Mouse (Mus musculus) duodenum, adult 2 months (tissue): Measurements from ENCODE around the gene Gm44579. TPM values are rescaled to one million over a fixed set of nuclear protein-coding genes. Genes with fewer than 3 reads are reported as not detected.

ENCODE experiments used
- polyA plus RNA-seq: library from polyadenylated mRNA; depleted of rRNA; stranded (reverse); fragments of >200 nt; gene quantifications from 2 replicates; pipeline ENCODE4 v1.2.3, GENCODE M21; 2012; ENCODE audit warnings: low replicate concordance; rRNA removed

Gene Gm44579
- polyA plus RNA-seq, result not detected in 2 replicates

GRCm38 (mm10) chr15:98220877-98221276 is at the start of gene Gm44579, which contains the start of gene Olfr287:
Gm44579 (minus strand) TSS chr15:98220977.
Olfr287 (minus strand) TSS chr15:98221056.

GRCm38 (mm10) chr15:98257193-98257592 is 36.4 kb upstream of the Gm44579 start, which contains the start of gene H1fnt:
H1fnt (minus strand) TSS chr15:98257293.

GRCm38 (mm10) chr15:98234350-98234749 is 13.6 kb upstream of the Gm44579 start, which contains the start of gene Olfr286:
Olfr286 (minus strand) TSS chr15:98234450.

DNA sequence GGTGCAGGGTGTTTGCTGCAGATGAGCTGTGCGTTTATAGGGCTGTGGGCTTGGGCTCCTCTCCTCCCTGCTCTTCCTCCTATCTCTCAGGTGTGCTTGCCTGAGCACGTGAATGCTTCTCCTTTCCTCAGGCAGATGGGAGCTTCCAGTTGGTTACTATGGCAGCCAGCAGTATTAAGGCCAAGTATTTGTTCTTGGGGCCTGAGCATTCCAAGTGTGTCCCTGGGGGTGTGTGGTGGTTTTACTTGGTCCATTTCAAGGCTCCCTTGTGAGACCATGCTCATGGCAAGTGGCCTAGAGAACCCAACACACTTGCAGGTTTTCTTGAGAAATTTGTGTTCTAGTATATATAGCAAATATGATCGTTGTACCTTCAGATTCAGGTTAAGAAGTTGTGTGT is 25.3 kb downstream of the Gm44579 start, which contains the start of gene Olfr288:
Gene Olfr288 (minus strand): TSS at position 101 of the 400 bp plus-strand sequence.

DNA sequence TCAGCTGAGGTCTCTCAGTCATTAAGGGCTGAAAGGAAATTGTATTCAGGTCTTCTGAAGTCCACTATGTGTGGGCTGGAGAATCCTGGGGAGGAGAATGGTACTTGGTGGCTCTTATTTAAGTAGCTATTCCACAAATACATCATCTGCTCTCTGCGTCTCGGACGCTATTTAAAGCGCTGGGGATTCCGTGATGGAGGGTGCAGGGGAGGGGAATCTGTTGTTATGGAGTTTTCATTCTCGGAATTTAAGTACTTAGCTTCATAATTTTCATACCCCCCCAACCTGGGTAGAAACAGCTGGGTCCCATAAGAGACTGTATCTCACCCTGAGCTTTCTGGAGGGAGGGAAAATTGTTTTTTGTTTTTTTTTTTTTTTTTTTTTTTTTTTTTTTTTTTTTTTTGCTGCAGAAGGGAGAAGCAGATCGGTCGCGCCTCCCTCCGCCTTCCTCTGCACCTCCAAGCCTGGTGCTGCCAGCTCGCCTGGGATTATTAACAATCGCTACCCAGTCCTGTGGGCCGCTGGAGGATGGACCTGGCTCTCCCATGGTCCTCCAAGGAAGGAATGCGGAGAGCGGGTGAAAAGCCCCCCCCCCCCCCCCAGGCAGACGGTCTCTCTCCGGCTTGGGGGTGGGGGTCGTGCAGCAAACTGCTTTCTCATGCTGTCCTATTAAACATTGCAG is 53.7 kb downstream of the Gm44579 start, which contains the start of gene Ccdc184:
Gene Ccdc184 (plus strand): TSS at position 196 of the 682 bp plus-strand sequence.

DNA sequence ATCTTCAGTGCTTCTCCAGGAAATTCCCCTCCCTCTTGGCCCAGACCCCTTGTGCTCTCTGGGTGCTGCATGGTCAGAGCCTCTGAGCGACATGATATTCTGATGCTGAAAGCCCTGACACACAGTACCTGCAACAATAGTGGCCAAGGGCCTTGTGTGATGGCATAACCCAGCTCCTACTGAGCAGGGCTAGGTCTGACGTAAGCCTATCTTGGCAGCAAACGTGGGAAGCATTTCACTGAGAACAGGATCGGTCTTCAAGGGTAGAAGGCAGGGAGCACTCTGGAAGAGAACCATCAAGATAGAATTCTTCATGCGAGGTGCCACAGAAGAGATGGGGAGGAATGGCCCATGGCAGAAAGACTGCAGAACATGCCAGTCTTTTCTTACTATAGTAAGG is 55.3 kb downstream of the Gm44579 start, which contains the start of gene Asb8:
Gene Asb8 (minus strand): TSS at position 101 of the 400 bp plus-strand sequence.

Other genes starting within 250 kb of the Gm44579 start
- not detected in 2 replicates for gene Col2a1, start 216.3 kb downstream of the Gm44579 start, polyA plus RNA-seq
- gene Pfkm, start 128.4 kb downstream of the Gm44579 start, polyA plus RNA-seq, result 5.7 and 7.5 TPM in 2 replicates
- 3.9 and 5.1 TPM in 2 replicates for gene Senp1, start 127.2 kb downstream of the Gm44579 start, polyA plus RNA-seq
- gene Asb8, start 55.4 kb downstream of the Gm44579 start, polyA plus RNA-seq, result 18.3 and 19.1 TPM in 2 replicates
- 0.24 and 0.30 TPM in 2 replicates for gene Ccdc184, start 53.8 kb downstream of the Gm44579 start, polyA plus RNA-seq
- not detected in 2 replicates for gene Olfr288, start 25.4 kb downstream of the Gm44579 start, polyA plus RNA-seq
- 0.63 and 1.1 TPM in 2 replicates for gene Olfr287, start 79 bp upstream of the Gm44579 start, polyA plus RNA-seq
- gene Olfr286, start 13.5 kb upstream of the Gm44579 start, polyA plus RNA-seq, result 0.02 TPM in 2 replicates
- not detected in 2 replicates for gene H1fnt, start 36.3 kb upstream of the Gm44579 start, polyA plus RNA-seq
- 0.13 and 0.36 TPM in 2 replicates for gene Zfp641, start 75.2 kb upstream of the Gm44579 start, polyA plus RNA-seq
- gene Olfr285, start 96.4 kb upstream of the Gm44579 start, polyA plus RNA-seq, result not detected in 2 replicates
- not detected in 2 replicates for gene Olfr284, start 120.0 kb upstream of the Gm44579 start, polyA plus RNA-seq
- gene Olfr283, start 160.0 kb upstream of the Gm44579 start, polyA plus RNA-seq, result not detected in 2 replicates
- gene Olfr282, start 210.2 kb upstream of the Gm44579 start, polyA plus RNA-seq, result not detected in 2 replicates
- gene Olfr281, start 231.6 kb upstream of the Gm44579 start, polyA plus RNA-seq, result not detected in 2 replicates
- gene OR5BS1P, start 248.9 kb upstream of the Gm44579 start, polyA plus RNA-seq, result not detected in 2 replicates